Mouse (Mus musculus): Measurements from ENCODE around the gene Plxdc1. TPM values are rescaled to one million over a fixed set of nuclear protein-coding genes. Genes with fewer than 3 reads are reported as not detected.

Gene Plxdc1
- polyA plus RNA-seq, 1 experiment from 2014 or later: 0.70 TPM

DNA sequence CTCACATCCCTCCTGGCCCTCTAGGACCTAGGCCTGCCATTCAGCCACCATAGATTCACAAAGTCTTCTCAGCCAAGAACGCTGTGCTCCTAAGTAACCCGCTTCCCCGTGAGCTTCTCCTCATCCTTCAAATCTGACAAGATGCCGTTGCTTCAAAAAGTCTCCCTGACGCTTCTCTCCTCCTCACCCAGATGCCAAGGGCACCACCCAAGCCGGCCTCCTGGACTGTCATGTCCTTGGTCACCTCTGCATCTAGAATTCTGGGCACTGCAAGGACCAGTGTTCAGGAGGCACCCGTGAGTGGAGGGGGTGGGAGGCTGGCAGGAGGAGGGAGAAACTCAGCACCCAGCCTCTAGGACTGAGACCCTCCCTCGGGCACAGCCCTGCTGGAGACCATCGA is 3.5 kb downstream of the Plxdc1 start:
- Histone ChIP-seq H3K36me3 (no peaks in the 10 kb centered on the region), H3K9ac (no peak overlapping the region), H3K9me3 (no peaks in the 10 kb centered on the region), H3K4me1 (peaks cover 14% of the 10 kb centered on the region), H3K27ac (no peak overlapping the region), H3K4me3 (no peak overlapping the region), H3K4me2 (replicated peaks) (no peak overlapping the region), H3K27me3 (peaks cover 35% of the 10 kb centered on the region)
- no peak for ATAC-seq (ENCODE audit: insufficient number of reproducible peaks, insufficient read depth, low FRiP score, low TSS enrichment)
- WGBS: 91% methylated on average over 9 of the region's 9 CpGs

DNA sequence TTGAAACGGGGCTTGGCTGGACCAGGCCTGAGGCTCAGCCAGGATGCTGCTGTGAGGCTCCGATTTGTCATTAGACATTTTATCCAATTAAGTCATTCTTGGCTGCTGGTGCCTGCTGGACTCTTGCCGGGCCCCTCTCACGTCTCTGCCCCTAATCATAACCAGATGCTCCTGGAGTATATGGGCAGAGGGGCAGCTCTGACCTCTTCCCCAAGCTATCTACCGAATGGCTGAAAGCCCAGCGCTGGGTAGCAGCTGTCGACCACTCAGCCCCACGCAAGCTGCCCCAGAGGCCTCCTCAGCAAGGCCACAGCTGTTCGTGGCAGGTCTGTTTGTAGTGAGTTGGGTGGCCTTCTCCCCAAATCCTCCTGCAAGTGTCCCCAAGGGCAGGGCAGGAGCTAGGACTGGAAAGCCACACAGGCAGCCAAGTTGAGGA is 5.7 kb downstream of the Plxdc1 start:
- H3K27me3 ChIP-seq: peaks cover 18% of the 10 kb centered on the region
- H3K4me3 ChIP-seq: no peak overlapping the region
- no peaks in the 10 kb centered on the region for H3K9me3 ChIP-seq
- no peak overlapping the region; the same call in 1 of the 2 replicates for H3K4me2 ChIP-seq (replicated peaks)
- 18% methylated on average over 9 of the region's 9 CpGs for WGBS
- H3K4me1 ChIP-seq: peaks cover 14% of the 10 kb centered on the region
- no peaks in the 10 kb centered on the region for H3K36me3 ChIP-seq
- no peak for ATAC-seq (ENCODE audit: insufficient number of reproducible peaks, insufficient read depth, low FRiP score, low TSS enrichment)
- no peak overlapping the region for H3K9ac ChIP-seq
- H3K27ac ChIP-seq: peak overlapping the region; percentile 19; the same call in 1 of the 2 replicates

DNA sequence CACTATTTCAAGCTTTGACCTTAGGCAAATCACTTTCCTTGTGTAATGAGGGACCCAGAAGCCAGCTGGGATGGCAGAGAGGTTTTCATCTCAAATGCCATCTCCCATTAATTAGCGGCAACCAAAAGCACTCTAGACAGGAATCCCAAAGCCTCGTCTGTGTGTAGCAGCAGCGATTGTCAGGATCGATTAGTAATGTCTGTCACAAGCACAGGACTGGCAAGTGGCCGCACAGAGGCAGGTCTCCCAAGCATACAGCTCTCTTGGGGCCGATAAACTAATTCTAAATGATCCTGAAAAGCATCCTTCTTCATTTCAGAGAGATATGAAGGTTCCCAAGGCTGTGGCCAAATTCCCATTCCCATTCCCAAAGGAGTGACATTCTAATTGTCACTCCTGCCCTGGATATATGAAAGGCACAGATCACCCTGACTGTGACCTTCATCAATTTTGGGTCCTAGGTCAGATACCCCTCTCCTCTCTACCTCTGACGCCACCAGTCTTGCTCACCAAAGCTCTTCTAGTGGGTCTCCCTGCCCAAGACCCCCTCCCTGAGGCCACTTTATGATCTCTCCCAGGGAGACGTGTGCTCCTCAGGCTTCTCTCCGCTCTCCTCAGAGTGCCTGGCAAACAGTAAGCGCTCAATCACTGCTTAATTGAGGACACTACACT is 6.3 kb downstream of the Plxdc1 start:
- no peak for ATAC-seq (ENCODE audit: insufficient number of reproducible peaks, insufficient read depth, low FRiP score, low TSS enrichment)
- Histone ChIP-seq H3K27me3 (peaks cover 12% of the 10 kb centered on the region), H3K36me3 (no peaks in the 10 kb centered on the region), H3K9ac (no peak overlapping the region), H3K4me1 (peaks cover 14% of the 10 kb centered on the region), H3K9me3 (no peaks in the 10 kb centered on the region), H3K27ac (0 out of 2 replicates have a peak overlapping the region, but pooled peaks have one; percentile 4), H3K4me3 (no peak overlapping the region), H3K4me2 (replicated peaks) (no peak overlapping the region)
- 52% methylated on average over 10 of the region's 10 CpGs for WGBS

DNA sequence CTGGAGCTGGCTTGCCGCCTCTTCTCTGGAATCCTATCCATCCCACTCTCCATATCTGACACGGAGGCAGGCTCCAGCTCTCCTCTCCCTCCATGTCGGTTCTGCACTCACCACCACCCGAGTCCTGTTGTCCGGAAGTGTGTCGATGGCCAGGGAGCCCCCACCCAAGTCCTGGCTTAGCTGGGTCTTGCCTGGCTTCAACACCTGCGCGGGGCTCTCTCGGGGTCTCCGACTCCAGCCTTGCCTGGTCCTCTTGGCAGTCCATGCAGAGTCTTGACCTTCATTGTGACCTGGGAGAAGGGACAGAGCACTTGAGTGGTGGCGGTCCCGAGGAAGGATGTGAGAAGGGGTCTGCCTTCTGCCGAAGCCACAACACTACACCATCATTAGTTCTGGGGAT is 7.9 kb downstream of the Plxdc1 start:
- no peak for ATAC-seq (ENCODE audit: insufficient number of reproducible peaks, insufficient read depth, low FRiP score, low TSS enrichment)
- no peaks in the 10 kb centered on the region for H3K9me3 ChIP-seq
- no peaks in the 10 kb centered on the region for H3K27me3 ChIP-seq
- no peak overlapping the region for H3K4me3 ChIP-seq
- H3K36me3 ChIP-seq: no peaks in the 10 kb centered on the region
- no peak overlapping the region for H3K4me2 ChIP-seq (replicated peaks)
- WGBS: 90% methylated on average over 13 of the region's 13 CpGs
- peaks cover 14% of the 10 kb centered on the region for H3K4me1 ChIP-seq
- H3K27ac ChIP-seq: no peak overlapping the region
- H3K9ac ChIP-seq: no peak overlapping the region

- Histone ChIP-seq H3K27ac (no peak overlapping the region), H3K4me3 (no peak overlapping the region), H3K4me1 (peaks cover 14% of the 10 kb centered on the region), H3K4me2 (replicated peaks) (no peak overlapping the region), H3K9me3 (no peaks in the 10 kb centered on the region), H3K27me3 (no peaks in the 10 kb centered on the region), H3K36me3 (no peaks in the 10 kb centered on the region), H3K9ac (no peak overlapping the region)
- 77% methylated on average over 5 of the region's 5 CpGs for WGBS
- ATAC-seq (ENCODE audit: insufficient number of reproducible peaks, insufficient read depth, low FRiP score, low TSS enrichment): no peak
Measured at GRCm38 (mm10) chr11:97977797-97978196, 8.4 kb downstream of the Plxdc1 start.

DNA sequence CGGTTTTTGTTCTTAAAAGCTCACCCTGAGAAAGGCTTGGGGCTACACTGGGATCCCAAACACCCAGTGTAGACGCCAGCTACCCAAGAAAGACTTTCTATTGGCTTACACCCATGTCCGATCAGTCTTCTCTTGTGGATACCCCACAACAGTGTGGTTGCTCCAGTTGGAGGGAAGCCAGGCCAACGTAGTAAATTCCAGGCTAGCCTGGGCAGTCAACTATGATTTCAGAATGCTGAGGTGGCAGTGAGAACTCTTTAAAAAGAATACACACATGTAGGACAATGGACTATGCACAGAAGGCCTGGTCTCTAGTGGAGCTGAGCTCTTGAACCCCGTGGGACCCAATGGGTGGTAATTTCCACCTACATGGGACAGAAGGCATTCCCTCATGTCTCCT is 11.5 kb downstream of the Plxdc1 start:
- H3K4me2 ChIP-seq (replicated peaks): no peak overlapping the region
- no peaks in the 10 kb centered on the region for H3K4me1 ChIP-seq
- H3K27me3 ChIP-seq: no peaks in the 10 kb centered on the region
- 84% methylated on average over 5 of the region's 5 CpGs for WGBS
- H3K27ac ChIP-seq: no peak overlapping the region
- no peaks in the 10 kb centered on the region for H3K36me3 ChIP-seq
- ATAC-seq (ENCODE audit: insufficient number of reproducible peaks, insufficient read depth, low FRiP score, low TSS enrichment): no peak
- H3K9me3 ChIP-seq: no peaks in the 10 kb centered on the region
- H3K4me3 ChIP-seq: no peak overlapping the region
- no peak overlapping the region for H3K9ac ChIP-seq

- H3K4me1 ChIP-seq: no peaks in the 10 kb centered on the region
- no peak overlapping the region for H3K4me3 ChIP-seq
- H3K4me2 ChIP-seq (replicated peaks): no peak overlapping the region
- WGBS: 84% methylated on average over 5 of the region's 5 CpGs
- no peak overlapping the region for H3K27ac ChIP-seq
- H3K9ac ChIP-seq: no peak overlapping the region
- no peaks in the 10 kb centered on the region for H3K27me3 ChIP-seq
- no peaks in the 10 kb centered on the region for H3K9me3 ChIP-seq
- ATAC-seq (ENCODE audit: insufficient number of reproducible peaks, insufficient read depth, low FRiP score, low TSS enrichment): no peak
- no peaks in the 10 kb centered on the region for H3K36me3 ChIP-seq
Measured at GRCm38 (mm10) chr11:97974141-97974540, 12.1 kb downstream of the Plxdc1 start.

DNA sequence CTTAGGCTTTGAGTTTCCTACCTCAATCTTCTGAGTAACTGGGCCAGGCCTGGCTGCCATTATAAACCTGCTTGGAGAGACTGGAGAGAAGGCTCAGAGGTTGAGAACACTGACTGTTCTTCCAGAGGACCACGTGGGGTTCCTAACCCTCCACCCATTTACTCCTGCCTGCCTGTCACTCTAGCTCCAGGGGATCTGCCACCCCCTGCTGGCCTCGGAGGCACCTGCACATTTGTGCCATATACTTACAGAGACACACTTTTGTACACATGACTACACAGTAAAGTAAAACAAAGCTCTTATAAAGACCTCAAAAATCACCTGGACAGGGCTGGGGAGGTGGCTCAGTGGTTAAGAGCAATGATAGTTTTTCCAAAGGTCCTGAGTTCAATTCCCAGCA is 13.8 kb downstream of the Plxdc1 start:
- no peak overlapping the region for H3K27ac ChIP-seq
- WGBS: 58% methylated on average over 2 of the region's 2 CpGs
- no peaks in the 10 kb centered on the region for H3K36me3 ChIP-seq
- H3K9me3 ChIP-seq: no peaks in the 10 kb centered on the region
- no peak overlapping the region for H3K4me2 ChIP-seq (replicated peaks)
- H3K4me1 ChIP-seq: no peaks in the 10 kb centered on the region
- no peak for ATAC-seq (ENCODE audit: insufficient number of reproducible peaks, insufficient read depth, low FRiP score, low TSS enrichment)
- no peaks in the 10 kb centered on the region for H3K27me3 ChIP-seq
- no peak overlapping the region for H3K9ac ChIP-seq
- H3K4me3 ChIP-seq: no peak overlapping the region

DNA sequence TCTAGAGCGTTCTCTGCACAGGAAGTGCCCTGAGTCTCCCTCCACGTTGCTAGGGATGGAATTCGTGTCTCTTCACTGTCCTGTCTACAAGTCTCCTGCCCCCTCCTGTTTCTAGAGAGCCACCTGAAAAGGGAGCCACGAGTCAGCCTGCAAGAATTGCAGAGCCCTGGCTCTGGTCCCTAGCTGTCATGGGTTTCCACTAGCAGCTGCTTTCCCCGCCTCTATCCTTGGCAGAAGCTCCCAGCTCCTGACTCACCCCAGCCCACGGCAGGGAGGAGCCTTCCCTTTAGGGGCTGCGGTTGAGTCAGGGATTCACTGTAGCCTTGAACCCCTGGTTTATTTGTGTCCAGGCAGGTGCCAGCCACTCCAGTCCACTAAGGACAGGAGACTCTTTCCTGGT is 15.0 kb downstream of the Plxdc1 start:
- H3K36me3 ChIP-seq: no peaks in the 10 kb centered on the region
- no peaks in the 10 kb centered on the region for H3K27me3 ChIP-seq
- no peak overlapping the region for H3K27ac ChIP-seq
- 32% methylated on average over 7 of the region's 7 CpGs for WGBS
- 0 out of 2 replicates have a peak, but pooled peaks cover 6% of the 10 kb centered on the region for H3K4me1 ChIP-seq
- H3K4me3 ChIP-seq: no peak overlapping the region
- no peak overlapping the region for H3K4me2 ChIP-seq (replicated peaks)
- ATAC-seq (ENCODE audit: insufficient number of reproducible peaks, insufficient read depth, low FRiP score, low TSS enrichment): no peak
- H3K9me3 ChIP-seq: no peaks in the 10 kb centered on the region
- no peak overlapping the region for H3K9ac ChIP-seq

GRCm38 (mm10) chr11:97970771-97971170 is 15.5 kb downstream of the Plxdc1 start:
- 89% methylated on average over 7 of the region's 7 CpGs for WGBS
- H3K27me3 ChIP-seq: no peaks in the 10 kb centered on the region
- H3K4me1 ChIP-seq: 0 out of 2 replicates have a peak, but pooled peaks cover 6% of the 10 kb centered on the region
- H3K4me2 ChIP-seq (replicated peaks): no peak overlapping the region
- ATAC-seq (ENCODE audit: insufficient number of reproducible peaks, insufficient read depth, low FRiP score, low TSS enrichment): no peak
- H3K4me3 ChIP-seq: no peak overlapping the region
- no peaks in the 10 kb centered on the region for H3K36me3 ChIP-seq
- H3K9me3 ChIP-seq: no peaks in the 10 kb centered on the region
- H3K27ac ChIP-seq: no peak overlapping the region
- no peak overlapping the region for H3K9ac ChIP-seq

DNA sequence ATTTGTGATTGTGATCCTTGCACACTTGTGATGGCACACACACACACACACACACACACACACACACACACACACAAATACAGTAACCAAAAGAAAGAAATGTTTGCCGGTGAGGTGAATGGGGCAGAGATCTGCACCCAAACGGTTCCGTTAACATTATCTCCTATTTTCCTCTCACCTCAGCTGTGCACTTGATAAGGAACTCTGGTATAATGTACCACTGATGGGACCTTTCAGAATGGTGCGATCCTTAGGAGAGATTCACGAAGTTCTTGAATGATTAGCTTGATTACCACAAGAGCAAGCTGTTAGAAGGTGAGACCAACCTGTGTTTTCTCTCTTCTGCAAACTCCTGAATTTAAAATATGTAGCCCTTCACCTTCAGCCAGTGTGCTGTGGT is 17.9 kb downstream of the Plxdc1 start:
- H3K9ac ChIP-seq: no peak overlapping the region
- whole genome bisulfite sequencing: 83% methylated on average over 5 of the region's 5 CpGs
- H3K9me3 ChIP-seq: no peaks in the 10 kb centered on the region
- H3K27me3 ChIP-seq: no peaks in the 10 kb centered on the region
- H3K4me1 ChIP-seq: 0 out of 2 replicates have a peak, but pooled peaks cover 6% of the 10 kb centered on the region
- ATAC-seq (ENCODE audit: insufficient number of reproducible peaks, insufficient read depth, low FRiP score, low TSS enrichment): no peak
- no peak overlapping the region for H3K4me3 ChIP-seq
- no peak overlapping the region for H3K27ac ChIP-seq
- H3K36me3 ChIP-seq: no peaks in the 10 kb centered on the region
- H3K4me2 ChIP-seq (replicated peaks): no peak overlapping the region

DNA sequence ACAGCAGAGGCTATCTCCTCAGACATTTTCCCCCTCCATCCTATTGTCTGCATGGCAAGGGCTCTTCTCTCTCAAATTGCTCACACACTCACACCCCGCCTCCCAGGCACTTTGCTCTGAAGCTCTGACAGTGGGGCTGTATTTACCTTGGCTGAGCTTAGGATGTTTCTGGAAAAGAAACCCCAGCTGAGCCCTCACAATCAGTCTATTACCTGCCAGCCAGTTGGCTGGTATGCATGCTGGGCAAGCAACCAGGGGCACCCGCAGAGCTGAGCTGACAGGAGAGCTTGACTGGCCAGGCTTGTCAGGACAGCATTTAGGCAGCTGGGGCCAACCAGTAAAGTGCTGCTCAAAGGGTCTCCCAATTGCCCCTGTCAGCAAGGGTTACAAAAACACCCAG is 19.1 kb downstream of the Plxdc1 start:
- Histone ChIP-seq H3K27ac (no peak overlapping the region), H3K9ac (no peak overlapping the region), H3K27me3 (no peaks in the 10 kb centered on the region), H3K4me2 (replicated peaks) (no peak overlapping the region), H3K36me3 (no peaks in the 10 kb centered on the region), H3K9me3 (no peaks in the 10 kb centered on the region), H3K4me3 (no peak overlapping the region), H3K4me1 (0 out of 2 replicates have a peak, but pooled peaks cover 6% of the 10 kb centered on the region)
- ATAC-seq (ENCODE audit: insufficient number of reproducible peaks, insufficient read depth, low FRiP score, low TSS enrichment): no peak
- WGBS: 43% methylated on average over 2 of the region's 2 CpGs

Measured in embryonic facial prominence, embryonic 12.5 days (tissue).